Mouse (Mus musculus) liver, postnatal 0 days (tissue): ENCODE measurements at regions not wholly inside any gene's neighbourhood (a gene's known extent, or its start where the extent isn't known, plus 50 kb on each side); places are given as distances from the start of the nearest gene placed in this dataset.

Source experiments
- CTCF ChIP-seq: sonication (generic); IDR thresholded peaks from 2 replicates; pipeline ENCODE4 v1.5.1; 2016; ENCODE audit warnings: antibody characterized with exemption, low read depth
- EP300 ChIP-seq: IDR thresholded peaks from 2 replicates; pipeline ENCODE4 v1.6.1; 2016; ENCODE audit warnings: antibody characterized with exemption, low read depth, mild to moderate bottlenecking

DNA sequence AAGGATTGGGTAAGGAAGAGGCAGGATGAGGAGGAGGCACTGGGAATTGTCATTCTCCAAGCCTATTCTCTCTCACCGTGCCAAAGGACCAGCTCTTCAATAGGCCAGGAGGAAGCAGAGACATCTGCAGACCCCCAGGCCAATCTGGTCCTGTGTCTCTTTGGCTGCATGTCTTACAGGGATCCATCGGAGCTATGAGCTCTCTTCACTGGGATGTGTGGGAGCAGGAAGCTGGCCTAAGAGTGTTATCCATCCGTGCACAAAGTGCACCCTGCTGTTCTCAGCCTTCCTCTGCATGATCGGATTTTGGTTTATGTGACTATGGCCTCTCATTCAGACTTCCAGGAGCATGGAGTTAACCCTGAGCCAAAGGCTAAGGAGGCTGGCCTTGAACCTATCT, 98.2 kb upstream of the Afdn start:
- TF ChIP-seq CTCF: no peak
- no peak for TF ChIP-seq EP300
